Mouse (Mus musculus): ENCODE measurements around the gene Cd300a.

GRCm38 (mm10) chr11:114890542-114890941 is 701 bp downstream of the Cd300a start:
- TF ChIP-seq GATA1 (IDR thresholded peaks at IDR 0.05; ENCODE audit: low read length) (no peak), TAL1 (IDR thresholded peaks at IDR 0.05; ENCODE audit: low read length) (no peak)

Measured in erythroblast, embryonic 14.5 days (primary cell).